Mouse (Mus musculus) central nervous system, embryonic 11.5 days (tissue): ENCODE results near the gene Scgb2b21. TPM values are rescaled to one million over a fixed set of nuclear protein-coding genes. Genes with fewer than 3 reads are reported as not detected.

Experiments used
- polyA plus RNA-seq: library from polyadenylated mRNA; depleted of rRNA; stranded (reverse); fragments of >200 nt; gene quantifications from 2 replicates; pipeline ENCODE4 v1.2.3, GENCODE M21; 2012; rRNA removed

Scgb2b21 gene
- polyA plus RNA-seq = not detected in 2 replicates

GRCm38 (mm10) chr7:33520358-33520757, at the start of gene Scgb2b21:
Gene Scgb2b21 (minus strand): TSS chr7:33520458.

Other genes with a start within 250 kb of the Scgb2b21 start
- not detected in 2 replicates for gene Scgb2b19, start 240.1 kb downstream of the Scgb2b21 start, polyA plus RNA-seq
- gene Scgb1b19, start 233.2 kb downstream of the Scgb2b21 start, polyA plus RNA-seq = not detected in 2 replicates
- gene Scgb2b20, start 154.1 kb downstream of the Scgb2b21 start, polyA plus RNA-seq = not detected in 2 replicates
- gene Scgb1b20, start 147.2 kb downstream of the Scgb2b21 start, polyA plus RNA-seq = not detected in 2 replicates
- not detected in 2 replicates for gene Scgb2b24, start 218.9 kb upstream of the Scgb2b21 start, polyA plus RNA-seq
- gene Scgb1b24, start 223.3 kb upstream of the Scgb2b21 start, polyA plus RNA-seq = not detected in 2 replicates